Mouse (Mus musculus): ENCODE measurements around the gene Prss40. TPM values are rescaled to one million over a fixed set of nuclear protein-coding genes. Genes with fewer than 3 reads are reported as not detected.

The Prss40 gene
- not detected for total RNA-seq (2022)

GRCm38 (mm10) chr1:34560843-34561242, at the start of gene Prss40:
TSS of gene Prss40 (minus strand) at chr1:34560943.
- DNase-seq: no peak

- peak; percentile 18 for DNase-seq
Observed at GRCm38 (mm10) chr1:34602363-34602762, 41.6 kb upstream of the Prss40 start.

- DNase-seq: no peak
Observed at GRCm38 (mm10) chr1:34601323-34602047, 40.7 kb upstream of the Prss40 start.

- no peak for DNase-seq
Observed at GRCm38 (mm10) chr1:34600000-34600399, 39.3 kb upstream of the Prss40 start.

GRCm38 (mm10) chr1:34587298-34588096, 26.8 kb upstream of the Prss40 start:
- DNase-seq: no peak

- no peak for DNase-seq
Observed at GRCm38 (mm10) chr1:34584736-34585135, 24.0 kb upstream of the Prss40 start.

- DNase-seq: no peak
Observed at GRCm38 (mm10) chr1:34583821-34584263, 23.1 kb upstream of the Prss40 start.

- DNase-seq: no peak
Observed at GRCm38 (mm10) chr1:34582218-34582617, 21.5 kb upstream of the Prss40 start.

- DNase-seq: no peak
Observed at GRCm38 (mm10) chr1:34579782-34580356, 19.1 kb upstream of the Prss40 start.

- DNase-seq: peak; percentile 11
Observed at GRCm38 (mm10) chr1:34578851-34579781, 18.4 kb upstream of the Prss40 start, which contains the start of gene Amer3. TSS of gene Amer3 (plus strand) at chr1:34579657.

- no peak for DNase-seq
Observed at GRCm38 (mm10) chr1:34573221-34573620, 12.5 kb upstream of the Prss40 start.

- DNase-seq: no peak
Observed at GRCm38 (mm10) chr1:34571431-34571830, 10.7 kb upstream of the Prss40 start.

- DNase-seq: no peak
Observed at GRCm38 (mm10) chr1:34569876-34570275, 9.1 kb upstream of the Prss40 start.

GRCm38 (mm10) chr1:34568120-34568519, 7.4 kb upstream of the Prss40 start:
- no peak for DNase-seq

GRCm38 (mm10) chr1:34564383-34565045, 3.8 kb upstream of the Prss40 start:
- no peak for DNase-seq

GRCm38 (mm10) chr1:34554275-34554674, 6.5 kb downstream of the Prss40 start:
- DNase-seq: no peak

- DNase-seq: no peak
Observed at GRCm38 (mm10) chr1:34553690-34554089, 7.1 kb downstream of the Prss40 start.

- no peak for DNase-seq
Observed at GRCm38 (mm10) chr1:34547074-34547473, 13.7 kb downstream of the Prss40 start.

- DNase-seq: no peak
Observed at GRCm38 (mm10) chr1:34536767-34537485, 23.8 kb downstream of the Prss40 start.

- DNase-seq: no peak
Observed at GRCm38 (mm10) chr1:34536291-34536766, 24.4 kb downstream of the Prss40 start.
